Mouse (Mus musculus) lung, postnatal 14 days (tissue): Measurements from ENCODE around the gene Sox4.
A peak's percentile ranks its signal among the peaks of the same experiment; 100 is the strongest.

Experiments used
- DNase-seq: peaks from one replicate; pipeline ENCODE4 v3.0.0; 2021

The Sox4 gene

DNA sequence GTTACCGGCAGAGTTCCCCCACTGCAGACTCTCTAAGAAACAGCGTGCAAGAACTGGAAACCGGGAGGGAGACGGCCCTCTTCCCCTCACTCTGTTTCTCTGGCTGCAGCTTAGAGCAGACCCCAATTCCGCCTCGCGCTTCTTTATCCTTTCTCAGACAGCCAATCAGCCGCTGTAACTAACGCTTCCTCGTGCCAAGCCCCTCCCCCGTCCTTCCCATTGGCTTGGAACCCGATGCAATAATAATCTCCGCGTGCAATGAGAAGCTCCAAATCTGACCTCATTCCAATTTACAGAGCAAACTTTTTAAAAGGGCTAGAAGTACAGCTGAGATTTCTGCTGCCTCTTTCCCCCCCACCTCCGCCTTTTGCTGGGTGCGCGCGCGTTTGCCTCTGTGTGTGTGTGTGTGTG is at the start of gene Sox4:
Gene Sox4, minus strand, starts transcription at position 133 of the 411 bp plus-strand sequence.
- DNase-seq, result peak; percentile 98

DNA sequence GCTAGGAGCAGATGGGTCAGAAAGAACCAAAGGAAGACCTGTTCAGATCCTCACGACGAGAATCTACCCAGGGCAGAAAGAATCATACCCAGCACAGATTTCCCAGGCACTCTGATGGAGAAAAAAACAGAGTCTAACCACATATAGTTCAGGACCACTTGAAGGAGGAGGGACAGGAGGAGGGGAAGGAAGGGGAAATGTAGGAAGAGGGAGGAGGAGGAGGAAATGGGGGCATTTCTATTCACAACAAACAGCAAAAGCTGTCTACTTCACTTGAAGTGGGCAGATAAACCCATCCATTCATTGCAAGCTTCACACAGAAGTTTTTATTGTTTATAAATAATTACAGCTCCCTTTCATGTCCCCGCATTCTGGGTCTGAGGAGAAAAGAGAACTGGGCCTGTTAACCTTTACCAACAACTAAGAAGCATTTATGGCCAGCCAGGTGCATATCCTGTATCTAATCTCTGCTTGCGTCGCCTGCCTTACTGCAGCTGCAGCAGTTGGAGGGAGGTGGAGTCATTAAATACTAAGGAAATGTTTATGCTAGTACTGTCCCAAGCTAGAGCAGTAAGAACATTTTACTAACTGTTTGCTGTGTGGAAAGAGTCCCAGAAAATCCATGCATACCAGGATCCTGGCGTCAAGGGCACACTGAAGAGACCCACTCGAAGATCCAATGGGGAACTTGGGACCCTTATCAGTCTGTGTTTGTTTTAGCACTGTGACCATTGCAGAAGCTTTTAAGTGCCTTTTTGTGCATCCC is 38.6 kb upstream of the Sox4 start:
- peak; percentile 33 for DNase-seq

DNA sequence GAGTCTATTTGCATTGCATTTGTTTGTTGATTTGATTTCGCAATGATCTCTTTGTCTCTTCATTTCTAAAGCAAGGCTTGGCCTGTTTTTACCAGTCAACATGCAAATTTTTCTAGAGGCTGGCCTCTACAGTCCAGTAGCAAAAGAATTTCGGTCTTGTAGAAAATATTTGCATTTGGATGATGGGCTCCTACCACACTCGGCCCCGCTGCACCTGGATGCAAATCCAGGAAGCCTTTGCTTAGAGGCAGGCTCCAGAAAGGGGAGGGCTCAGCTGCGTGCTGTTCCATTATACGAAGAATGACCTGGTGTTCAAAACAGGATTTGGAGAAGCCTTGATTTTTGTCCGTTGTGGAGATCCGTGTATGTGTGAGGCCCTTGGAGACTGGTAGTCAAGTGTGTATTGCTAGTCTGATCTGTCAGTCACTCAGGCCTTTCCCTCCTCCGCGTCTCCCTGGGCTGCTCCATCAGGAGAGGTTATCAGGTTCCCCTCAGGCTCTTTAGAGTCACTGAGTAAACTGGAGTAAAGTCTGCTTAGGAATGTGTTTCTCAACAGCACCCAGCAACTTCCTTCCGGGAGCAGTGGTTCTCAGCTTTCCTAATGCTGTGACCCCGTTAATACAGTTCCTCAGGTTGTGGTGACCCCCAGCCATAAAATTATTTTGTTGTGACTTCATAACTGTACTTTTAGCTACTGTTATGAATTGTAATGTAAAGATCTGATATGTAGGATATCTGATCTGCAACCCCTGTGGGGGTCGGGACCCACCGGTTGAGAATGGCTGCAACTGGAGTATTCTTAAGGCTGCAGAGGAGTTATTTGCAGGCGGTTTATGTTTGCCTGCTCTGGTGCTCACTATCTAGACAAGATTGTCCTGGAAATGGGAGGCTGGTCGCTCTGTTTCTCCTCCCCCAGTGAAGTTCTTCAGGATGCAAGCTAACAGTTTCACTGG is 35.5 kb upstream of the Sox4 start:
- peak; percentile 5 for DNase-seq

DNA sequence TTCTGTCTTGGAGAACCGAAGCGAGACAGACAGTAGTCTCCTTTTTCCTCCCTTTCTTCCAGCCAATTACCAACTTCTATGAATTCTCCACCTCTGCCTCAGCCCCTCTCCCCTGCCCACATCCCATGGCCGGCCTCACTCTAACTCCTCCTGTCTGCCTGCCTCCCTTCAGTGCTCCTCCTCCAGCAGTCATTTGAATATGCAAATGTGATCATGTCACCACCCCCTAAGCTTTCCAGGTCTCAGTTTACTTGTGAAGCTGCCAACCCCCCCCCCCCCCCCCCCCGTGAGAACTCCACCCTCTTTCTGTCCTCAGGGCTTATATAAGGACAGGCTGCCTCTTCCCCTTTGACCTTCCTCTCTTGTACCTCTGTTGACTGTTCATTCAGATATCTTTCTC is 27.2 kb upstream of the Sox4 start:
- DNase-seq, result no peak

DNA sequence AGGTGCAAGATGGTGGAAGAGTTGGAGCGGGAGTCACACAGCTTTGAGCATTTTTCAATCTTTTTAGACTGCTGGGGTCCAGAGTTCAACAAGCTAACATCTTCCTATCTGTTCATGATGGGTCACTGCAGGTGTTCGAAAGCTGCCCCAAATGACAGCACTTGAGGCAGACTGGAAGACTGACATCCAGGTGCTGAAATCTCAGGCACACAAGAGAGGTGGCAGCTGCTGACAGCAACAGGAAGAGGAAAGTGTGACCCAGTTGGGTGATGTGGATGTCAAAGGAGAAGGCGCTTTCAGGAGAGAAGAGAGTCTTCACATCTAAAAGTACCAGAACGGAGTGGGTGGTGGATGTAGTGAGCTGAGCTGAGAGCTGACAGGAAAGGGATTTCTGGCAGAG is 21.5 kb upstream of the Sox4 start:
- no peak for DNase-seq

DNA sequence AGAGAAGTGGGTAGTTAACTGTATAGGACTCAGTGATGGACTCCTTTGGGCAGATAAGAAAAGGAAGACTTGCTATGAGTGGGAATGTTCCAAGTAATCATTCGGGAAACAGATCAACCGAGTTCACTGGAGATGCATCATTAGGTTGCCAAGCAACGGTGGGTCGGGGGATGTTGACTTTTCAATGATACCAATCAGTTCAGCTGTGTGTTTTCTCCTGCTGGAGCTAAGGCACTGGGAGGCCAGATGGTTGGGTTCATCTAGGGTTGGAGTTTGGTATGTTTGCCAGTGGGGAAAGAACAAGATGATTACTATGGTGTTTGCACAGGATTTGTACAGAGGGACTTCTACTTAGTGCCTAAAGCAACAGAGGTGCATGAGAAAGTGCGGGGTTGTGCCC is 21.1 kb upstream of the Sox4 start:
- no peak for DNase-seq

DNA sequence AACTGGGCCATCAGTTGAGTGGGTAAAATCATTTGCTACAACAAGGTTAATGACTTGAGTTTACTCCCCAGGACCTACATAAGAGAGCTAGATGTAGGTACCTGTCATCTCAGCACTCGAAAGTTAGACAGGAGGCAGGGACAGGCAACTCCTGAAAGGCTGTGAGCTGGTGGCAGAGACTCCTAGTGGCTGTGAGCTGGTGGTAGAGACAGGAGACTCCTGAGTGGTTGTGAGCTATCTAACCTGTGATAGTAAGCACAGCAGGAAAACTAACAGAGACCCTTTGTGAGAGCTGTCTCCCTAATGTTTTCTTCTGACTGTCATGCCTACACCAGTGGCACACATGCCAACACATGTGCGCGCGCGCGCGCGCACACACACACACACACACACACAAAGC is 7.4 kb upstream of the Sox4 start:
- no peak for DNase-seq

DNA sequence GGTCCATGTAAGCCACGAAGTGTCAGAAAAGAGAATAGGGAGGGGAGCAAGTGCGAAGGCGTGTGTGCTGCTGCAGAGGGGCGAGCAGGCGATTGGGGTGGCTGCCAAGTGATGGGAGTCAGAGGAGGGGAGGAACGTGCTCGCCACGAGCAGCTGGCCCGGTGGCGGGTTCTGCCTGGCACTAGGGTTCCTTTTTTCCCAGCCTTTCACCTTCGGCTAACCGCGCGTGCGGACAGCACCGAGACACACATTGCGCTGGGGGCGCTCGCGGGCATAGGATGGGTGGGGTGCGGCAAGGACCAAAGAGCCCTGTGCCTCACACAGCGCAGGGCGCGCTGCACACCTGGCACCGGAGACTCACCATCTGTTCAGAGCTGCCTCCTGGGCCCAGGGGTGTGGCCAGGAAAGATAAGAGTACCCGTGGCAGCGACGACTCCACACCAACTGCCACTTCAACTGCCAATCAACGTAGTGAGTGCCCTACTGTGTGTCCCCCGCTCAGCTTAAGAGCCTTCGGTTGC is 6.0 kb upstream of the Sox4 start:
- peak; percentile 88 for DNase-seq

DNA sequence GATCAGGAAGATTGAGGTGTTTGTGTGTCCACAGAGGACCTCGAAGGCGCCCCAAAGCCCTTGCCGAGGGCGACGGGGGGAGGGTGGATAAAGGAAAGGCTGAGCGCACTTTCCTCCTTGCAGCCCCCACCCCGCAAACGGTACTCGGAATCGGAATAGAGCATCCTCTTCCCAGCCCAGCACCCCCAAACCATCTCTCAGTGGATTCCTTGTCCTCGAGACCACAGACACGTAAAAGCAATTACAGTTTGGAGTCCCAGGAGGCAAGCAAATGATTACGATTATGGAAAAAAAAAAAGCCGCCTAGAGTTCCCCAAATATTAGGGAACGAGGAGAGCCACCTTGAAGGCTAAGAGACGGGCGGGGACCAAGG is 5.5 kb upstream of the Sox4 start:
- no peak for DNase-seq

DNA sequence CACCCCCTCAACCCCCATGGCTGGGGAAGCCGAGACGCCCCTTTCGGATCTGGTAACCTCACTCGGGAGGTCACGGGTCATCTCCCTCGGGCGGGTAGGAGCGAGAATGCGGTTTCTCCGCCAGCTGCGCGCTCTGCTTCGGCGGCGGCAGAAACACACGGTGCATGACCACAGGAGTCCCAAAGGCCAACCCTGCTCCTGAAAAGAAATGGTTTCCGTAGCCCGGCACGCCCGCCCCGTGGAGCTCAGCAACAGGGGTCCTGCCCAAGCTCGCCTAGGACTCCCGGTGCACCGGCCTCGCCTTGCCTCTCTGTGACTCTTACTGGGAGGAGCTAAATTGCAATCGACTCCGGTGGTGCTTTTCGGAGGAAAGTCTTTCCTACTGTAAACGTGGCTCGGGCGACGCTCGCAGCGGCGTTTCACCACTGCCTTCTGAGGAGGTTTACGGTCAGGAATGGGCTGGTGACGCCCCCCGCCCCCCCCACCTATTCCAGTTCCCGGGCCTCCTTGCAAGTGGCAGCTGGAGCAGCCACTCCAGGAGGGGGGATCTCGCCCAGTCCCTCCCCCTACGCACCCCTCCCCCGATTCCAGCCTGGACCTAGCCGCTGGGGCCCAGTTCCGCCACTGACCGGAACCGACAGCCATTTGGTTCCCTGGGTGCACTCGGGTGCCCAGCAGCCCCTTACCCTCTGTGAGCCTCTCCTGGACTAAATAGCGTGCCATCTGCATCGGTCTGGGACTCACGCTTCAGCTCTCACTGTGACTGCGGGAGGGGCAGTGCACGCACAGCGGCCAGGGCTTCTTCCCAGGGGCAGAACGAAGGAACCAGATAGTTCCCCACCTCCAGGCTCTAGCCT is 4.9 kb upstream of the Sox4 start:
- peak; percentile 76 for DNase-seq

DNA sequence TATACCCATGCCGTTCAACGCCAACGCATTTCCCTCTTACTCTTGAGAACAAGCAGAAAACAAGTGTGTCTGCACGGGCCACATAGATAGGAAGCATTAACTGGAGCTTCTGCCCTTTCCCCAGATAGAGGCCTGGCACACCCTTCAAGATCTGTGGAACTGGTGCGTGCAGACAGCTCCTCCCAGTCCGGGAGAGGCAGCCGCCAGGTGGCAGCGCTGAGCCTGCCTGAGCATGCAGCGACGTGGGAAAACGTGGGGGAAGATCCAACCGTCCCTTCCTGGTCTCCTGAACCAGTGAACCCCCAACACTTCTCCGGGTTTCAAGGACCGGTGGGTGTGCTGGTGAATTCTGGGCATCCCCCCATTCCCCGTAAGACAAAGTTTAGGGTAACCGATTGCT is 4.3 kb upstream of the Sox4 start:
- peak; percentile 99 for DNase-seq

DNA sequence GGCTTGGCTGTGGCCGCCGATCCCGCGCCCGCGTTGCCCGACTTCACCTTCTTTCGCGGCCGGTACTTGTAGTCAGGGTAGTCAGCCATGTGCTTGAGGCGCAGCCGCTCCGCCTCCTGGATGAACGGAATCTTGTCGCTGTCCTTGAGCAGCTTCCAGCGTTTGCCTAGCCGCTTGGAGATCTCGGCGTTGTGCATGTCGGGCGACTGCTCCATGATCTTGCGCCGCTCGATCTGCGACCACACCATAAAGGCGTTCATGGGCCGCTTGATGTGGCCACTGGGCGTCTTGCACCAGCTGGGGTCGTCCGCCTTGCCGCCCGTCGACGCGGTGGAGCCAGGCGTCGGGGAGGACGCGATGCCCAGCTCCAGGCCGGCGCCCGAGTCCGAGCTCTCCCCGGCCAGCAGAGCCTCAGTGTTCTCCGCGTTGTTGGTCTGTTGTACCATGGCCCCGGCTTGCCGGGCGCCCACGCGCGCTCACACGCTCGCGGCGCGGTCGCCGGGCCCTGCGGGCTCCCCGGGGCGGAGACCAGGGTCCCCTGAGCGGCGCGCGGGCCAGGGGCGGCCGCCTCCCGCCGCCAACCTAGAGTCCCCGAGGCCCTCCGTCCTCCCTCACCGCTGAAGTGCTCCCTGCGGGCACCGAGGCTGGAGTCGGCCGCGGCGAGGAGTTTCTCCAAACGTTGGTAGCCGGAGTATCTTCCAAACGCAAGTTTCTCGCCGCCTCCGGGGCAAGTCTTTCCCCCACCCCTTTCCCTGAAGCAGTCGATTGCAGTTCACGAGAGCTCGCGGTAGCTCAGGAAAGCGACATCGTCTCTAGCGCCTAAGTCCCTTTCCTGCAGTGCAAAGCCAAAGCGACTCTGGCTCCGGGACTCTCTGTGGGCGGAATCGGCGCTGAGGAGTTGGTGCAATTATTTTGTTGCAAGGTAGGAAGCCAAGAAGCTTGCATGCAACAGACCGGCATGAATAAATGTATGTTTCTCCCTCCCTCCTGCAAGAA is 639 bp downstream of the Sox4 start:
- peak; percentile 64 for DNase-seq

DNA sequence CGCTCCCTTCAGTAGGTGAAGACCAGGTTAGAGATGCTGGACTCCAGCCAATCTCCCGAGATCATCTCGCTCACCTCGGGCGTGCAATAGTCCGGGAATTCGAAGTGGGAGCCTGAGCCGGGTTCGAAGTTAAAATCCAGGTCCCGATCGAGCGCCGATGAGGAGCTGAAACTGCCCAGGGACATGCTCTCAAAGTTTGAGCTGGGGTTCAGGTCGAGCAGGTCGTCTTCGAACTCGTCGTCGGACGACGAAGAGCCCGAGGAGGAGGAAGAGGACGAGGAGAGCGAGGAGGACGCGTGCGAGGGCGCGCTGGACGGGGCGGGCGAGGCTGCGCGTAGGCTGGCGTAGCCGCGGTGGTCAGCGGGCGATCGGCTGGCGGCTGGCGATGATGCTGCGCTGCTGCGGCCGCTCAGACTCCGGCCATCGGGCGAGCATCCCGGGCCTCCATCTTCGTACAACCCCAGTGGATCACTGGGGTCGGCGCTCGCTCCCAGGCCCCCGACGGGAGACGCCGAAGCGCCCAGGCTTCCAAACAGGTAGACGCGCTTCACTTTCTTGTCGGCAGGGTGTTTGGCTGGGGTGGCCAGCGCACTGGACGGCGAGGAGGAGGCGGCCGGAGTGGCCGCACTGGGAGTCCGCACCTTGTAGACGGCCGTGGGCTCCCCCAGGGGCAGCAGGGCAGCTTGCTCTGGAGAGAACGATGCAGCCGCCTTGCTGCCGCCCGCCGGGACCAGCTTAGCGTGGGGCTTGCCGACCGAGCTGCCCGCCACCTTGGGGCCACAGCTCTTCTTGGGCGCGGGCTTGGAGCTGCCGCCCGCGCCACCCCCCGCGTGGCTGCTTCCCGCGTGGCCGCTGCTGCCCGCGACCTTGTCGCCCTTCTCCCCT is 1.6 kb downstream of the Sox4 start:
- DNase-seq, result peak; percentile 50

DNA sequence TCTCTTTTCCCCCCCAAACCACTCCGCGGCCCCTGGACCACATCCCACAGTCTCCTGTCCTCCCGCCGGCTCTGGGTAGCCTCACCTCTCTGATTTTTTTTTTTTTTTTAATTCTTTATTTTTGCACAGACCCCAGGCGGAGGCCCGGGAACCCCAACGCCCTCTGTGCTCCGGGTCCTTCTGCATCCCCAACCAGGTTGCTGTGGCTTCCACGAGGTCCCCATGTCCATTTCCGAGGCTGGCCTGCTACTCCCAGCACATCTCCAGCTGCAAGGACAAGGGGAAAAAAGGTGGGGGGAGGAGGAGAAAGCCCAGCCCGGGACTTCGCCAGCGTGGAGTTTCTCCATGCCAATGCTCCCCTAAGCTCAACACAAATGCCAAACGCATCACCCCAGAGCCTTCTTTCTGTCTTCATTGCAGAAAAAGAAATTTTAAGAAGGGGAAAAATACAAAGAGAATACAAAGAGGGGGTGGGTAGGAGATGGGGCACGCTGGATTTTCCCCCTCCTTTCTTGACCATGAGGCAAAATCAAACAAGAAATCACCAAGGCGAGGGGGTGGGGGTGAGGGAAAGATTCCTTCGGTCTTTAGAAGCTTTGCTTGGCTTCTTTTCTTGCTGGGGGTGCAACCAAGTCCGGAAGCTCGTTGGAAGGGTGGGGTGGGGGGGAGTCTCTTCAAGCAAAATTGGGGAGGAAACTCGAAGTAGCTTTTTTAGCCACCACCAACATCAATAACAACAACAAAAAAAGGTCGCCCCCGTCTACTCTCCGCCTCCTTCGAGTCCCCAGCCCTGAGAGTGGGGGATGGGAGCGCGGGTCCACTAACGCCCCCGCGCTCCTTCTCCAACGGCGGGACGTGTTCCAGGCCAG is 2.7 kb downstream of the Sox4 start:
- peak; percentile 59 for DNase-seq

DNA sequence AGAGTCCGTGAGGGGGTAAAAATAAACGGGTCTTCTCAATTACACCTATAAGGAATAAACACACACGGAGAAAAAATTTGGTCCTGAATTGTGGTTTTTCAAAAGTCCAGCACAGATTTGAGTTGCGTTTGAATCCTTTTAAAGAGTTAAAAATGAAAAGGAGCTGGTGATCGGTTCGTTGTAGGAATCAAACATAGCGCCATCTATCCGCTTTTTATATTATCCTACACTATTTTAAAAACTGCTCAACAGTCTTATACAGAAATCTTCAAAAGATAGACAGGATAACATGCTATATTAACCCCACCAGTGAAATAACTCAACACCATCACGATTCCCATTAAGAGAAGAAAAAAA is 3.3 kb downstream of the Sox4 start:
- DNase-seq, result no peak

DNA sequence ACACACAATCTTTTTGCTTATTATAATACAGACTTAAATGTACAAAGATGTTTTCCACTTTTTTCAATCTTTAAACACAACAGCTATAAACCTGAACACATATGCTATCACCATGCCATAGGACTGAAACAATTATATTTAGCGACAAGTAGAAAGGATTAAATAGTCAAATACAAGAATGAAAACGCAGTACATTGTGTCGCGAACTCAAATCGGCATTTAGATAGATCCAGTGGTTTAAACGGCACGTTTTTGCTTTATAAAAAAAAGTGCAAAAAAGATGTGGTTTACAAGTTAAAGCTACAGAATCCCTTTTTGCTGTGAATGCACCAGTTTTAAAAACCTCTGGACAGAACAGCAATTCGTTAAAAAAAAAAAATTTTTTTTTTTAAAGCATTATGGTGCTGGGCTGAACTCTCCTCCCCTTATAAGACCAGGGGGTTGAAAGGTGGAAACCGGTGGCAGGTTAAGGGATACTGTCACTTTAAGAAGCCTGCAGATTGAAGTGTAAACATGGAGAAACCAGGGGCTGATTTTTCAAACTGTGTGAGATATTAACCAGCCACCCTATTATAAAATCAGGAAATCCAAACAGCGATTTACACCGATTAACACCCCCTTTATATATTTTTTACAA is 4.1 kb downstream of the Sox4 start:
- DNase-seq, result no peak

DNA sequence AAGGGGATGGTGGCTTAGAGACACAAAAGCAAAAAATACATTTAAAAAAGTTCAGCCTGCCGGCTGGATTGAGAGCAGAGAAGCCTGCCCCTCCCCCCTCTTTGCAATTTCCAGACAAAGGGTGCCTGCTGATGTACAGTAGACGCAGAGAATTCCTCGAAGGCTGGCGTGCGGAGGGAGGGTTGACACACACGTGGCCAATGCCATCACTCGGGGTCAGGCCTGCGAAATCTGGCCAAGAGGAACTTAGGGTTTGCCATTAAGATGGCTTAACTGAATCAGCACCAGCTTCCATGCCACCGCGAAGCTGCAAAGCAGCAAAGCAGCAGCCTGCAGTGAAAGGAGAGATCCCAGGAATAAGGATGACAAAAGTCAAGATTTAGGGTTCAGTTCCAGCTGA is 5.0 kb downstream of the Sox4 start:
- DNase-seq, result peak; percentile 60

DNA sequence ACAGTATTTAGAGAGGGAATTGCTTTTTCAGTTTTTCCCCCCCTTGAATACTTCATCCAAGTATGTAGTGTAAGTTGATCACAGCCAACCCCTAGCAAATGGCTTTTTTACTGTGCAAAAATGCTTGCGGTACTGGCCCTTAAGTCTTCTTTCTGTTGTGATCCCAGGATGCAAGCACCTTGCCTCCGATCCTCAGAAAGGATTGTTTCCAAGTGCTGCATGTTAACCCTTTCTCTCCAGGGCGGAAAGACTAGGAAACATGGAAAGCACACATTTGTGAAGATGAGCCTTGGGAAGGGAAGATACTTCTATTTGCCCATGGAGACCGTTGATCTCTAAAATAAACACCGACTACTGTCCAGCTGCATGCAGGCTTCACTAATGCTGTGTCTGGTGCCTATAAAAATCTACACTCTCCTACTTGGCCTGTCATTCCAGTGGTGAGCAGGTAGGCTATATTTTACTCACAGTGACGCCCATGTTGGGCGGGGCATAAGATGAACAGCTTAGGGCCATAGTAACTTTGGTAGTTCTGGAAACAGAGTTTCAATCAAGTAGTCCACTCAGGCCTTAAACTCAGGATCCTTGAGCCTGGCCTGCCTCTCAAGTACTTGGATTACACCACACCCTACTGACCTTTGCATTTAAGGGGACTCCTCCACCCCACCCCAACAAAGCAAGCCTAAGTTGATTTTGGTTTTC is 5.6 kb downstream of the Sox4 start:
- peak; percentile 16 for DNase-seq
